Mouse (Mus musculus): ENCODE measurements at regions not wholly inside any gene's neighbourhood (a gene's known extent, or its start where the extent isn't known, plus 50 kb on each side); places are given as distances from the start of the nearest gene placed in this dataset.

GRCm38 (mm10) chr10:27994376-27995034, 80.1 kb upstream of the Ptprk start:
- no peak for DNase-seq (ENCODE audit: low spot score in 2 of 2)

- no peak for DNase-seq (ENCODE audit: low spot score in 2 of 2)
Observed at GRCm38 (mm10) chr10:27995035-27995399, 79.6 kb upstream of the Ptprk start.

- DNase-seq (ENCODE audit: low spot score in 2 of 2): no peak
Observed at GRCm38 (mm10) chr10:28010756-28011155, 63.9 kb upstream of the Ptprk start.

DNA sequence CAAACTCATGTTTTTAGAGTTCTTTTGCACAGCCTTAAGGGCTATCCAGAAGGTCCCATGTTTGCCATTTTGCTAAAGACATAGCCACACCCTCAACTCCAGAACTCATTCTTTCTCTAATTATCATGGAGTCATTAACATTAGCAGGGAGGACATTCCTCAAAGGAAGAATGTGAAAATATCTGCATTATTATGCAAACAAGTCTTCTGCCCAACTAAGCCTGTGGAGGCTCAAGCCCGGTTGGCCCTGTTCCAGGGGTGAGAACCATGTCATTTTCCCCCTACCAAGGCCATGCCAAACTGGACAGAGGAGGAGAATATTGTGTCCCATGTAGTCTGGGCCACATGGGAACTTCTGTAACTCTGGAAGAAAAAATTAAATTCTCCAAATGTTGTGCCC, 62.5 kb upstream of the Ptprk start:
- DNase-seq (ENCODE audit: low spot score in 2 of 2): no peak

DNA sequence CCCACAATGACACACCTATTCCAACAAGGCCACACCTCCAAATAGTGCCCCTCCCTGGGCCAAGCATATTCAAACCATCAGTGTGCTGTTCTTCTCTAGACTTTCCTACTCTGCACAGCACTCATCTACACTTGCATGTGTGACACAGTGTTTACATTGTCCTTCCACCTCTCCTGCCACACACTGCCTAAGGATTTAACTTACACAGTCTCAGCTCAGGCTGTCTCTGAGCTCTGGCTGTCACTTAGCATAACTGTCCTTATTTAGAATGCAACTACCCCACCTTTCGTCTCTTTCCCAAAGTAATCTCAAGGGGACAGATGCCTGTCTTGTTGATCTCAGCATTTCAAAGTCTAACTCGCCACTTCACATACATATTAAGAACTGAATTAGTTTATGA, 61.2 kb upstream of the Ptprk start:
- no peak for DNase-seq (ENCODE audit: low spot score in 2 of 2)

- DNase-seq (ENCODE audit: low spot score in 2 of 2): no peak
Observed at GRCm38 (mm10) chr10:28014306-28014825, 60.3 kb upstream of the Ptprk start.

Data from layer of hippocampus, postnatal 10 days (tissue).